Mouse (Mus musculus): ENCODE results near the gene Cebpzos. TPM values are rescaled to one million over a fixed set of nuclear protein-coding genes. Genes with fewer than 3 reads are reported as not detected.

Cebpzos gene
- total RNA-seq (2014; fragmentation: Nextera tagmentation) (33.7 and 46.9 TPM in 2 replicates), total RNA-seq (2017) (52.9 and 97.9 TPM in 2 replicates)

DNA sequence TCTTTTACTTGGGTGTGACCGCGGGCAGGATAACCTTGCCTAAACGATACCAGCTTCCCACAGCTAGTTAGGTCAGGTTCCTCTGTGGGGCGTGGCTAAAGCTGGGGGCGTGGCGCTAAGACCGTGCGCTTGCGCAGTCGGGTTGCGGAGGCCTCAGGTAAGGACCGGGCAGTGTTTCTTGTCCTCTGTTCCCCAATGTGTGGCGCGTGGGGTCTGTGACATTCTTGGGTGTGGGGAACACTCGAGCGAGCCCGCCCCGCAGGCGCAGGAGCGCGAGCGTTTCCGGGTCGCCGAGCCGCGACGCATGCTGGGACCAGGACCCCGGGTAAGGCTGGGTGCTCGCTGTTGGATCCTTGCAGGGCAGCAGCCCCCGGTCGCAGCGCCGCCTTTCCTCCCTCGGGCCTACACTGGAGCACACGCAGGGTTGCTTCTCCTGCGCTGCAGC is at the start of gene Cebpzos:
Gene Cebpzos, plus strand, starts transcription at position 132 of the 445 bp plus-strand sequence.
- ATAC-seq (replicated peaks; ENCODE audit: low FRiP score, low TSS enrichment, poor library complexity, severe bottlenecking): peak; percentile 83

DNA sequence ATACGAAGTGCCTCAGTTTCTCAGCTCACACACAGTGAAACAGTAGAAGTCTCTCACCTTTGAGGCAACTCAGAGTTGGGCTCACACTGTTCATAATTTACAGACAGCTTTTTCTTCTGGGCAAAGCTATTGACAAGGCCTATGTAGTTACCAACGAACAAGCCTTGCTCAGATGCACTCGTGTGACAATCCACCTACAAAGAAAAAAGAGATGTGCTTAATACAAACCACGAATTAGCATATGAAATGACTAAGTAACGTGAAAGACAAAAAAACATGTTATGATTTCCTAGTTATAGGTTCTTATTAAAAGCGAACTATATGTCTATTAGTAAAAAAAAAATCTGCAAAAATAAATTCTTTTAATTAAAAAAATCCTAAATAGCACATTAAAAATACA is 42.4 kb upstream of the Cebpzos start:
- no peak for ATAC-seq (replicated peaks; ENCODE audit: low FRiP score, low TSS enrichment, poor library complexity, severe bottlenecking)

DNA sequence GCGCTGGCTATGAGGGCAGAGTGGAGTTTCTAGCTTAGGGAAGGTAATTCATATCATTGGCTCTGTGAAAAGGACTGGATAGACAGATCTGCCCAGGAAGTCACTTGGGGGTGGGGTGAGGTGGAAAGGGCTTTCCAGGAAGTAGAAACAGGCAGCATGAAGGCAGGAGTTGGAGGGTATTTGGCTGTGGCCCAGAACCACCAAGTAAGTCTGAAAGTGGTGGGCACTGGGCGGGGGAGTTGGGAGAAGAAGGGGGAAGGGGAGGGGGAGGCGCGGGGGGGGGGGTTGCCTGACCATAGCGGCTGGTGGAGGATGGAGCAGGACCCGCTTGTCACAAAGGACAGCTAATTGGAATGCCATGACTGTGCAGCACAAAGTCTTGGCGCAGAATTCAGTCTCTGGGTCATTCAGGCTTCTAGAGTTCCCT is 34.4 kb upstream of the Cebpzos start:
- ATAC-seq (replicated peaks; ENCODE audit: low FRiP score, low TSS enrichment, poor library complexity, severe bottlenecking): peak; percentile 35

DNA sequence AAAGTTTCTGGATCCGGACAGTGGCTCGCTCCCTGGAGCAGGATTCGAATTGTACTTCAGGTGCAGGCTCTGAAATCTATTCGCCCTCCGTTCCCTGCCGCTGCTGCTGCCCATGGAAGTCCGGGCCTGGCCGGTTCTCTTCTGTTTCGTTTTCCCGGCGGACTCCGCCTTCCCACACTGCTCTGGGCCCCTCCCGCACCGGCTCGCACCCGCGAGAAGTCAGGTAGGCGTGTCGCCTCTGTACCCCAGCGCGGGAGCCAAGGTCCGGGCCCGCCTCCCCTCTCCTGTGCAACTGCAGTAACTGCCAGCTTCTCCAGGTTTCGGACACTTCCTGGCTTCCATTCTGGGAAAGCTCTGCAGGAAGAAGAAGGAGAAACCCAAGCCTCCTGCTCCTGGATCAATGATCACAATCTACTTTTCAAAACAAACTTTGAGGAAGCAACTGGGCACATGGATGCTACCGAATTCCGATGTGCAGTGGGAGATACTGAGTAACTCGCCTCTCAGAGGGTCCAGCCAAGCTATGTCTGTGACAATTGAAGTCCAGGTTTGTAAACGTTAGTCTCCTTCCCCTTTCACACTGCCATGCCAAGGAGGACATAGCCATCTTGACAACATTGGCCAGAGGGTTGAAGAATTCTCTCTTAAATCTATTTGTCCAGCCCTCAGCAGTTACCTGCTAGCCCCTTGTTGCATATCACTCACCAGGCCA is 33.7 kb upstream of the Cebpzos start, which contains the start of gene Eif2ak2:
Gene Eif2ak2, minus strand, starts transcription at position 173 of the 712 bp plus-strand sequence.
- peak; percentile 98 for ATAC-seq (replicated peaks; ENCODE audit: low FRiP score, low TSS enrichment, poor library complexity, severe bottlenecking)

DNA sequence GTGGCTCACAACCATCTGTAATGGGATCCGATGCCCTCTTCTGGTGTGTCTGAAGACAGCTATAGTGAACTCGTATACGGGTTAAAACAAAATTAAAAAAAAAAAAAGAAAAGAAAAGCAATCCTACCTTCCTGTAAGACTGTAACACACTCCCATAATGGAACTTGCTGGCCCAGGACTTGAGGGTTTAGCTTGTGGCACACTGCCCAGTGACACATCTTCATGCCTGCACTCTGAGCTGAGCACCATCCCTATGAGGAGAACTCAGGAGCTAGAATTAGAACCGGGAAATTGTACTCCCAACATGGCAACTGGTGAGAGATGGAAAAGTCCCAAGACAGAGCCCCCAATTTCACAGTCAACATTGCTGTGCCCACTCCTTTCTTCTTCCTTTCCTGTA is 33.0 kb upstream of the Cebpzos start:
- no peak for ATAC-seq (replicated peaks; ENCODE audit: low FRiP score, low TSS enrichment, poor library complexity, severe bottlenecking)

DNA sequence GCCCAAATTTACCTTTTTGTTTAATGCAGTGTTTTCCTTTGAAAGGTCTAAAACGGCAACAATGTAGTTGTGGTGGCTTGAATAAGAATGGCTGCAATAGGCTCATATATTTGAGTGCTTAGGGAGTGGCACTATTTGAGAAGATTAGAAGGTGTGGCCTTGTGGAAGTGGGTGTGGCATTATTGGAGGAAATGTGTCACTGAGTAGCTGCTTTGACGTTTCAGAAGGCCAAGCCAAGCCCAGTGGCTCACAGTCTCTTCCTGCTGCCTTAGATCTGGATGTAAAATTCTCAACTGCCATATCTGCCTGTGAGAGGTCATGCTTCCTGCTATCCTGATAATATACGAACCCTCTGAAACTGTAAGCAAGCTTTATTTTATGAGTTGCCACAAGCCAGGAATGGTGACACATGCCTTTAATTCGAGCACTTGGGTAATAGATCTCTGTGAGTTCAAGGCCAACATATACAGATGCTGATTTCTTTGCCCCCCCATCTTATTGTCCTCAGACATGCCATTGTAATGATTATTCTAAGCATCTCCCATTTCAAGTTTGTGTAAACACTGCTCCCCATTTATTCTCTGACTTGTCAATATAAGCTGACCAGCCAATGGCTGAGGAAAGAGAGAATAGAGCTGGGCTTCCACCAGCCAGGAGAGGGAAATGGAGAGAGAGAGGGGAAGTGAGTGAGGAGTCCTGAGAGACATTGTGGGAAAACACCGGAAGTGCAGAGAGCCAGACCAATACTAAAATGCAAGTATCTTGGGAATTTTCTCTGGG is 30.8 kb upstream of the Cebpzos start:
- no peak for ATAC-seq (replicated peaks; ENCODE audit: low FRiP score, low TSS enrichment, poor library complexity, severe bottlenecking)

DNA sequence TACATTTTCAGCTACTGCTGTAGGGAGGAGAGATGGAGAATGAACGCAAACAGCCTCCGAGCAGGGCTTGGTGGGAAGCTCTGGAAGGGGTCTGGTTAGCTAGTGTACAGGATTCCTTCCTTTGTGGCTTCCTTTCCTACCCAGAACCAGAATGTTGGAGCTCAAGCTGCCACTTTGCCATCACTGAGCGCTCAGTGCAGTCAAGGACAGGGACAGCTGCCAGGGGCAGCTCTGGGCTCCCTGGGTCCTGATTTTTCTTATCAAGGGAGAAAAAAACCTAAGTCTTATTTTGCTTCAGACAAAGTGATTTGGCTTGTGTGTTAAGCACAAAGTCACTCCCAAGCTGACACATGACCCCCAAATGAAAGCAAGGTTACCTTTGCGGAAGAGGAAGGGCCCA is 27.7 kb upstream of the Cebpzos start:
- ATAC-seq (replicated peaks; ENCODE audit: low FRiP score, low TSS enrichment, poor library complexity, severe bottlenecking): no peak

DNA sequence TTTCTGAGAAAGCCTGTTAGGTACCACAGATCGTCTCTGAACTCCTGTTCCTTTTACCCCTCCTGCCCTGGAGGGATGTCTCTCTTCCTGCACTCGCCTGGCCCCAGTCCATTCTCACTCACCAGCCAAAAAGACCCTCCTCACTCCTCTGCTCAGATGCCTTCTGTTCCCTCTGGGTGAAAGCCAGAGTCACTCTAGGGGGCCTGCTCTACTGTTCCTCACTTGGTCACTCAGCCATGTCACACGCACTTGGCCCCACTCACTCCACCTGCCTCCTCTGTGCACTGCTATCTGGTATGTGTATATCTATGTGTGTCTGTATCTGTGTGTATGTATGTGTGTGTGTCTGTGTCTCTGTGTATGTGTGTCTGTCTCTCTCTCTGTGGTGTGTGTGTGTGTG is 27.1 kb upstream of the Cebpzos start:
- ATAC-seq (replicated peaks; ENCODE audit: low FRiP score, low TSS enrichment, poor library complexity, severe bottlenecking): peak; percentile 25; the same call in 1 of the 2 replicates

DNA sequence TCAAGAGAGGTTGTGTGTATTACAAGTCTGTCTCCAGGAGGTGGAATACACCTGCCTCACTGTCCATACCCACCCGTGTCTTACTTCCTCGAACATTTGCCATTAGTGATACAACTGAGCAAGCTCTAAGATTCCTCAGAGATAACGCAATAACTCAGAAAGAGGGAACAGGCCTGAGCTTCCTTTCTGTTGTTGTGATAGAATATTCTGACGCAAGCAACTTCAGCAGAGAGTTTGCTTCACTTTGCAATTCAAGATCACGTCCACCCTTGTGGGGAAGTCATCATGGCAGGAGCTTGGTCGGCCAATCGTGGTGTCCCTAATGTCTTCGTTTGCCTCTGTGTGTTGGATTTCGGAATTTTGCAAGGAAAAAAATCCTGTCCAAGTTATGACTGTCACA is 25.3 kb upstream of the Cebpzos start:
- ATAC-seq (replicated peaks; ENCODE audit: low FRiP score, low TSS enrichment, poor library complexity, severe bottlenecking): no peak

DNA sequence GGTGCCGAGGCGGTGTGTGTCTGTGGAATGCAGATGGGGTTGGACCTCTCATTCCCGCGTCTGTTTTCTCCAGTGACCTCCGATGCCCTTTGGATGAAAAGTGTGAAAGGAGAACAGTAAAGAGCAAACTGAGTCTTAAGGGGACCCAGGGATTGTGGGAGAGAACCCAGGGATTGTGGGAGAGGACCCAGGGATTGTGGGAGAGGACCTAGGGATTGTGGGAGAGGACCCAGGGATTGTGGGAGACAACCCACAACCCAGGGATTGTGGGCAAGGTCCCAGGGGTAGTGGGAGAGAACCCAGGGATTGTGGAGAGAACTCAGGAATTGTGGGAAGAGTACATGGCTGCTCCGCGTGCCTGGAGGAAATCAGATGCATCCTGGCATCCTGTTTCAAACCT is 21.3 kb upstream of the Cebpzos start:
- ATAC-seq (replicated peaks; ENCODE audit: low FRiP score, low TSS enrichment, poor library complexity, severe bottlenecking): no peak

DNA sequence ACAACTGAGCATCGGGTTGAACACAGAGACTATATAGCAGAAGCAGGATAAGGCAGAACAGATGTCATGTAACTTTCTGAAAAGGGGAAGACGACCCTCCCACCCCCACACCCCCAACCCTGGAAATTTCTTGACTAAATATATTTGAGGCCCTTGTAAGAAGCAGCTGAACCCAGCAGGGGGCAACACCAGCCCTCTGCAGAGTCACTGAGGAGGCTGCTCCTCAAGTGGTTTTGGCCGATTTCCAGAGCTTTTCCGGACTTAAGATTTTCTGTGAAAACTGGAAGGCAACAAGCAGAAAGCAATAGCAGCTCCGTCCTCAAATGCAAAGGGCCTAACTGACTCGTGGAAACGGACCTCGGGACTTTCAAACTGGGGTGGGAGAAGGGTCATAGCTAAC is 20.9 kb upstream of the Cebpzos start:
- peak; percentile 84 for ATAC-seq (replicated peaks; ENCODE audit: low FRiP score, low TSS enrichment, poor library complexity, severe bottlenecking)

DNA sequence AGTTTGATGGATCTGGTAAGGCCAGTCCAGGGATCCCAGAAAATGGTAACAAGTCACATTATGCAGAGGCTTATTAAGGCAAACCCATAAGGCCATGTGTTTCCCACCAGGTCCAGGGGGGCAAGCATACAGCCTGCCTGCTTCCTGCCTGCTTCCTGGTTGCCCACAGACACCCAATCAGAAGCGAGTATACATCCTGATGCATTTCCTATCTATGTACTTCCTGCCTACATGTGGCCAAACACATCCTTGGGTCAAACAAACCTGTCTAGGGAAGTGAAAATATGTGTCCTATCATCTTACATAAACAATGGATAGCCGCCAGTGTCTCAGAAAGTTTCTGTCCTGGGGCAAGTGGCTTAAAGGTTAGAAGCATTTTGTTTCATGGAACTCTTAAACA is 13.1 kb upstream of the Cebpzos start:
- ATAC-seq (replicated peaks; ENCODE audit: low FRiP score, low TSS enrichment, poor library complexity, severe bottlenecking): no peak

DNA sequence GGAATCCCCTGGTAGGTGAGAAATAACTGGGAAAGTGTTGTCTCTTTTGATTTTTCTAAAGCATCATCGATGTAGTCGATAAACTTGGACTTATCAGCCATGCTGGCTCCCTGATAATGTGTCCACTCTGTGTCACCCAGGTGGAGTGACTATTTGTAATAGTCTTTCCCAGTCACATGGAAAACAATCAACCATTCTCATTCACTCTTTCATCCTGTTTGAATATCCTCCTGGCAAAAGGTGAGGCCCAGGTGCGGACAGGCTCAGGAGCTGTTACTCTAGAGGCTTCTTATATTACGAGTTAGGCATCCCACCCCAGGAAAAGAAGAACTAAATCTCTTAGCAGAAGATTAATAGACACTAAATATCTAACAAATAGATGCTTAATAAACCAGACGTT is 9.4 kb upstream of the Cebpzos start, which contains the start of gene Sult6b1:
Gene Sult6b1, minus strand, starts transcription at position 101 of the 400 bp plus-strand sequence.
- no peak for ATAC-seq (replicated peaks; ENCODE audit: low FRiP score, low TSS enrichment, poor library complexity, severe bottlenecking)

DNA sequence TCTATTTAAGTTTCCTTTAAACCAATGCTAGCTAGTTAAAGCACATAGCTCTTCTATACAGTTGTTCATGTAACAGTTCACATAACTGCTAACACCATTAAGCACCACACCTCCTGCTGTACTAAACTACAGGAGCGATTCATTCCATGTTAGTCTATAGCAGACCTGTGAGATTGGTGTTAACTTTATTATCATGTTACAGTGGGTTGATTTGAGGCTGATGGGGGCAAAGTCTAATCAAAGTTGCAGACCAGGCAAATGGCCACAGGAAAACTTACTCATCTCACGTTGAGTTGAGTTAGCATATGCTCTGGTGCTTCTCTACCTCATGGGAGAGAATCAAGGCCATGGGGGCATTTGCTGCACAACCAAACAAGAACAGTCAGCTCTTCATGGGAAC is 6.9 kb upstream of the Cebpzos start:
- no peak for ATAC-seq (replicated peaks; ENCODE audit: low FRiP score, low TSS enrichment, poor library complexity, severe bottlenecking)

DNA sequence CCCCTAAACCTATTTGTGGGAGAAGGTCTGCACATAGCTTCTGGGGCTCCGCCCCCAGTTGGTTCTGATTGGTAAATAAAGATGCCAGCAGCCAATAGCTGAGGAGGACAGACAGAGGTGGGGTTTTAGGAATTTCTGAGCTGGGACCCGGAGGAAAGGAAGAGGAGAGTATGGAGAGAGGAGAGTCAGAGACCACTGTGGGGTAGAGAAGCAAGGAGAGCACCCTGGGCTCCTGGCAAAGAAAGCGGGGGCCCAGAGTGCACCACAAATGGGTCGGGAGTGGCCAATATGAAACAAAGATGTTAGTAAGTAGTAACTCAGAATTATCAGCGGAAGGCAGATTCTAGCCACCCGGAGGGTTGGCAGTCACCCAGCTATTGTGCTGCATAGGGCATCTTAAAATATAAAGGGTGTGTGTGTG is 3.4 kb upstream of the Cebpzos start:
- ATAC-seq (replicated peaks; ENCODE audit: low FRiP score, low TSS enrichment, poor library complexity, severe bottlenecking): peak; percentile 69

DNA sequence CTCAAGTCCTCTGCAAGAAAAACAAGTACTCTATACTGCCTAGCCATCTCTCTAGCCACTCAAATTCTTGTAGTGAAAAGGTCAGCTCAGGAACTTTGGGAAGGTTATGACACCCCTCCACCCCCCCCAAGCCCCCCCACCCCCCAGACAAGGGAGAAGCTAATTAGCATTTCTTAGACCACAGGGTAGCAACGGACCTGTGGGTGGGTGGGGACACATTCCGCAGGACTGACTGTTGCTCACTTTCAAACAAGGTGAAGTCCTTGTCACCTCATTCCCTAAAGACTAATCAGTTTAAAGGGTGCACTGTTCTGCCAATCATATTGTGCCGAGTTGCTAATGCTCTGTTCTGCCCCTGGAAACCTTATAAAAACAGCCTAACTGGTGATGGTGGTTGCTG is 2.4 kb upstream of the Cebpzos start:
- no peak for ATAC-seq (replicated peaks; ENCODE audit: low FRiP score, low TSS enrichment, poor library complexity, severe bottlenecking)

DNA sequence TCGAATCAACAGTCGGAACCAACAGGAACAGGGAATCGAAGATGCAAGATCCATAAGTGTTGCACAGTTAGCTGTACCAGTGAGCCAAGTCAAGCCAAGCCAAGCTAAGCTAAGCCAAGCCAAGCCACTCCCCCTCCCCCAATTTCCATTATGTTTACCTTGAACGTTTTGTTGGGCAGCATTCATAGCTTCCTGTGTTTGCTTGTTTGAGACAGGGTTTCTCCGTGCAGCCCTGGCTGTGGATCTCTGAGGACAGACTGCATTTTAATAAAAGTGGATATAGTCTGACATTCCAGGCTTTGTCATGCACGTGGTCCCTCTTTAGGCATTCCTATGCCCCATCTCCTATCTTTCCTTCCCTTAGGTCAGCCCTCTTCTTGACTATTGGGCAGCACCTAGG is 528 bp upstream of the Cebpzos start:
- ATAC-seq (replicated peaks; ENCODE audit: low FRiP score, low TSS enrichment, poor library complexity, severe bottlenecking): no peak

DNA sequence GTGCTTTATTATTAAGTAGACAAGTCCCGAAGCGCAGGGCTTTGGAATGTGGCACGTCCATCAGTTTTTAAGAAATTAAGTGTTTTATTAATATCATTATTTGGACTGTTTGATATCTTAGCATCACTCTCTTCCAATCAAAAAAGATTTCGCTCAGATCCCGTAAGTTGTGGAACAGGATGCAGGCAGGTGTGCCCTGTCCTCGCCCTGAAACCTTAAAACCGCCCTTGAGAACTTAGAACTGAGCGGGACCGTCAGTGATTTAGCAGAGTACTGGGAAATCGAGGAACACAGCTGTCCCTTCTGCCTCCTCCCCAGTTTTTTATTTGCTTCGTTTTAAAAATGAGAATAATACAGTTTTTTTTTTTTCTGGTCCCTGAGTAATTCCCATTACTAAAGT is 599 bp downstream of the Cebpzos start:
- ATAC-seq (replicated peaks; ENCODE audit: low FRiP score, low TSS enrichment, poor library complexity, severe bottlenecking): no peak

DNA sequence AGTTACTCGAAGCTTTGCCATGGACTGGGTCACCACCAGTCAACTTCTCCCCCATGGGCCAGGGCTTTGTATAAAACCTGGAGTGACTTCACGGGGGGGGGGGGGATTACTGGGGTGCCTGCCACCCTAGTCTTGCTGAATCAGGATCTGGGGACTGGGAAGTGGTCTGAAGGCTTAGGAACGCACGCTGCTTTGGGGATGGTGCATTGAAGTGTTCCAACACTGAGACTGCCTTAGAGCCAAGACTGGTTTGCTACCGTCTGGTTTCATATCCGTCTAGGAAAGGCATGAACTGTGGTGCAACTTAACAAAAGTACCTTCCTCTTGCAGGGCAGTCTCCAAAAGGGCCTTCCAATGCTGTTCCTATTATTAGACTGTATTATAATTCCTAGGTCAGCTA is 1.4 kb downstream of the Cebpzos start:
- no peak for ATAC-seq (replicated peaks; ENCODE audit: low FRiP score, low TSS enrichment, poor library complexity, severe bottlenecking)

DNA sequence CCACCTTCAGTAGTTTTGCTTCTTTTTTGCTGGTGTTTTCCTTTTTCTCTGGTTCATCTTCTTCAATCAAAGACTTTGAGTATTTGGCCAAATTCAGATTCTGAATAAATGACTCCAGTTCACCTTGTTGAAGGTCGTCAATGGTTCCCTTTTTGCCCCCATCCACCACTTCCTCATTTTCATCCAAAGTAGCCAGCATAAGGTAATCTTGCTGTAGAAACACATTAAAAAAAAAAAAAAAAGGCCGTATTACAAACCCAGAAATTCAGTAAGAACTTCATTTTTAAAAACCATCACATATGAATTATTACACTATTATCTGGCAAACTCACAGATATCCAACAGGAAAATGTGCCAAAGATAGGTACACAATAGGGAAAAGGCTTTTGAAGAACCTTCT is 19.6 kb downstream of the Cebpzos start:
- no peak for ATAC-seq (replicated peaks; ENCODE audit: low FRiP score, low TSS enrichment, poor library complexity, severe bottlenecking)

Measured in megakaryocyte-erythroid progenitor cell, adult 5-6 weeks (primary cell).